Mouse (Mus musculus) forebrain, postnatal 0 days (tissue): ENCODE results near the gene Cmpk2. TPM values are rescaled to one million over a fixed set of nuclear protein-coding genes. Genes with fewer than 3 reads are reported as not detected.

Experiments used
- ATAC-seq: fragments of 200-750 bp; cut with Nextera tagmentation; 2 replicates; pipeline ENCODE4 v1.8.0; 2017; ENCODE audit warnings: mild to moderate bottlenecking, moderate library complexity
- DNase-seq: peaks from one replicate; pipeline ENCODE4 v3.0.0-alpha.2; 2015
- H3K27ac ChIP-seq: fragments of 300-500 bp; sonication (generic); 2 replicates; pipeline ENCODE4 v1.5.1; 2014; ENCODE audit warnings: low read depth, mild to moderate bottlenecking, antibody characterized with exemption, low read length, moderate library complexity, mixed read lengths
- H3K27me3 ChIP-seq: fragments of 300-500 bp; sonication (generic); 2 replicates; pipeline ENCODE4 v1.6.1; 2014; ENCODE audit warnings: mild to moderate bottlenecking, low read length, mixed read lengths; ENCODE audit not compliant: insufficient read depth
- H3K36me3 ChIP-seq: fragments of 300-500 bp; sonication (generic); 2 replicates; pipeline ENCODE4 v1.6.1; 2014; ENCODE audit warnings: mild to moderate bottlenecking, moderate library complexity; ENCODE audit not compliant: insufficient read depth
- H3K4me1 ChIP-seq: fragments of 300-500 bp; sonication (generic); 2 replicates; pipeline ENCODE4 v1.6.1; 2014; ENCODE audit warnings: antibody characterized with exemption; ENCODE audit not compliant: insufficient read depth
- H3K4me2 ChIP-seq: fragments of 300-500 bp; sonication (generic); 2 replicates; pipeline ENCODE4 v1.6.1; 2014; ENCODE audit warnings: low read depth, mild to moderate bottlenecking, moderate library complexity
- H3K4me3 ChIP-seq: fragments of 300-500 bp; sonication (generic); 2 replicates; pipeline ENCODE4 v1.5.1; 2014; ENCODE audit warnings: low read depth, low read length, mixed read lengths
- H3K9ac ChIP-seq: fragments of 300-500 bp; sonication (generic); 2 replicates; pipeline ENCODE4 v1.6.1; 2014; ENCODE audit warnings: mild to moderate bottlenecking
- H3K9me3 ChIP-seq: fragments of 300-500 bp; sonication (generic); 2 replicates; pipeline ENCODE4 v1.6.1; 2016; ENCODE audit warnings: low read length
- CTCF ChIP-seq: sonication (generic); IDR thresholded peaks from 2 replicates; pipeline ENCODE4 v1.5.1; 2016; ENCODE audit warnings: antibody characterized with exemption, control low read depth, low read depth
- WGBS: fragments of 180-500 bp; shearing (Covaris S2); extraction: QIAGEN DNeasy Blood & Tissue Kit; methylation state at CpG from one replicate; pipeline ENCODE4 v1.1.7; 2014; 5-methylcytosine and 5-hydroxymethylcytosine counted together
- polyA plus RNA-seq: library from polyadenylated mRNA; unstranded; fragments of >200 nt; fragmentation: Nextera tagmentation; extraction: Ambion mirVana; gene quantifications from 2 replicates; pipeline ENCODE4 v1.2.1, GENCODE M21; 2015
- total RNA-seq: library from RNA; depleted of rRNA; stranded (reverse); fragments of >200 nt; gene quantifications from 2 replicates; pipeline ENCODE4 v1.2.3, GENCODE M21; 2014

The Cmpk2 gene
- total and polyA plus RNA-seq, 2 experiments from 2014 or later, result 21.0 to 23.1 TPM

- no peak overlapping the region for H3K9ac ChIP-seq
- H3K27me3 ChIP-seq, result no peaks in the 10 kb centered on the region
- no peaks in the 10 kb centered on the region for H3K36me3 ChIP-seq
- no peak overlapping the region for H3K4me2 ChIP-seq
- H3K9me3 ChIP-seq, result no peaks in the 10 kb centered on the region
- DNase-seq (no peak), ATAC-seq (no peak)
- no peaks in the 10 kb centered on the region for H3K4me1 ChIP-seq
- 96% methylated on average over 2 of the region's 2 CpGs for WGBS
- H3K27ac ChIP-seq, result no peak overlapping the region
- H3K4me3 ChIP-seq, result no peak overlapping the region
- no peak for TF ChIP-seq CTCF
Measured at GRCm38 (mm10) chr12:26444511-26444910, 24.5 kb upstream of the Cmpk2 start.

- no peak for TF ChIP-seq CTCF
- DNase-seq (no peak), ATAC-seq (no peak)
- Histone ChIP-seq H3K36me3 (no peaks in the 10 kb centered on the region), H3K27me3 (no peaks in the 10 kb centered on the region), H3K4me2 (no peak overlapping the region), H3K4me1 (no peaks in the 10 kb centered on the region), H3K9me3 (no peaks in the 10 kb centered on the region), H3K4me3 (no peak overlapping the region), H3K27ac (no peak overlapping the region), H3K9ac (no peak overlapping the region)
- 92% methylated on average over 4 of the region's 4 CpGs for WGBS
Measured at GRCm38 (mm10) chr12:26446377-26447045, 22.5 kb upstream of the Cmpk2 start.

GRCm38 (mm10) chr12:26449483-26449882, 19.5 kb upstream of the Cmpk2 start:
- TF ChIP-seq CTCF, result no peak
- no peak for DNase-seq
- Histone ChIP-seq H3K36me3 (no peaks in the 10 kb centered on the region), H3K9ac (no peak overlapping the region), H3K4me2 (no peak overlapping the region), H3K27ac (no peak overlapping the region), H3K27me3 (no peaks in the 10 kb centered on the region), H3K4me3 (no peak overlapping the region), H3K4me1 (no peaks in the 10 kb centered on the region), H3K9me3 (no peaks in the 10 kb centered on the region)
- WGBS, result 95% methylated on average over 2 of the region's 2 CpGs
- no peak for ATAC-seq

- ATAC-seq (no peak), DNase-seq (no peak)
- no peak overlapping the region for H3K4me3 ChIP-seq
- H3K27ac ChIP-seq, result no peak overlapping the region
- no peak overlapping the region for H3K9ac ChIP-seq
- WGBS, result 48% methylated on average over 1 of the region's 1 CpGs
- no peak overlapping the region for H3K4me2 ChIP-seq
- H3K27me3 ChIP-seq, result no peaks in the 10 kb centered on the region
- H3K4me1 ChIP-seq, result no peaks in the 10 kb centered on the region
- no peaks in the 10 kb centered on the region for H3K36me3 ChIP-seq
- TF ChIP-seq CTCF, result no peak
- H3K9me3 ChIP-seq, result no peaks in the 10 kb centered on the region
Measured at GRCm38 (mm10) chr12:26451150-26451549, 17.9 kb upstream of the Cmpk2 start.

- Histone ChIP-seq H3K27me3 (no peaks in the 10 kb centered on the region), H3K4me2 (no peak overlapping the region), H3K27ac (no peak overlapping the region), H3K36me3 (no peaks in the 10 kb centered on the region), H3K4me1 (no peaks in the 10 kb centered on the region), H3K9ac (no peak overlapping the region), H3K9me3 (no peaks in the 10 kb centered on the region), H3K4me3 (no peak overlapping the region)
- no peak for ATAC-seq
- DNase-seq, result no peak
- WGBS, result 77% methylated on average over 4 of the region's 4 CpGs
- no peak for TF ChIP-seq CTCF
Measured at GRCm38 (mm10) chr12:26452951-26453350, 16.1 kb upstream of the Cmpk2 start.

- Histone ChIP-seq H3K4me2 (no peak overlapping the region), H3K36me3 (no peaks in the 10 kb centered on the region), H3K4me1 (no peaks in the 10 kb centered on the region), H3K4me3 (no peak overlapping the region), H3K9me3 (no peaks in the 10 kb centered on the region), H3K27ac (no peak overlapping the region), H3K9ac (no peak overlapping the region), H3K27me3 (no peaks in the 10 kb centered on the region)
- TF ChIP-seq CTCF, result no peak
- WGBS, result 42% methylated on average over 5 of the region's 5 CpGs
- DNase-seq, result no peak
- no peak for ATAC-seq
Measured at GRCm38 (mm10) chr12:26454682-26455081, 14.3 kb upstream of the Cmpk2 start.

- 44% methylated on average over 13 of the region's 13 CpGs for WGBS
- H3K4me2 ChIP-seq, result peak within 1 kb of the TSS; percentile 4
- no peaks in the 10 kb centered on the region for H3K4me1 ChIP-seq
- no peak within 1 kb of the TSS for H3K4me3 ChIP-seq
- DNase-seq (no peak), ATAC-seq (peak; percentile 48)
- H3K27me3 ChIP-seq, result no peaks in the 10 kb centered on the region
- H3K9me3 ChIP-seq, result no peaks in the 10 kb centered on the region
- no peak within 1 kb of the TSS for H3K9ac ChIP-seq
- no peaks in the 10 kb centered on the region for H3K36me3 ChIP-seq
- no peak for TF ChIP-seq CTCF
- H3K27ac ChIP-seq, result no peak within 1 kb of the TSS
Measured at GRCm38 (mm10) chr12:26456028-26456698, 12.8 kb upstream of the Cmpk2 start, which contains the start of gene Rsad2. Gene Rsad2 (minus strand): TSS chr12:26456452.
